Mouse (Mus musculus) ES-Bruce4 (cell line): ENCODE data around the gene Atp6v0a2. TPM values are rescaled to one million over a fixed set of nuclear protein-coding genes. Genes with fewer than 3 reads are reported as not detected.

Experiments
- H3K27ac ChIP-seq: 2 replicates; pipeline ENCODE4 v1.5.1; 2012; ENCODE audit warnings: low read length, inconsistent platforms; ENCODE audit not compliant: insufficient read depth
- H3K27me3 ChIP-seq: 2 replicates; pipeline ENCODE4 v1.6.1; 2012; ENCODE audit warnings: mild to moderate bottlenecking, low read length, inconsistent platforms; ENCODE audit not compliant: control insufficient read depth, poor library complexity, insufficient read depth, severe bottlenecking
- H3K36me3 ChIP-seq: 2 replicates; pipeline ENCODE4 v1.6.1; 2012; ENCODE audit warnings: inconsistent platforms, mild to moderate bottlenecking, low read length, moderate library complexity; ENCODE audit not compliant: control insufficient read depth, poor library complexity, insufficient read depth, severe bottlenecking
- H3K4me1 ChIP-seq: one replicate; pipeline ENCODE4 v1.8.1; 2011; ENCODE audit warnings: low read length; ENCODE audit not compliant: control insufficient read depth, insufficient read depth
- H3K4me3 ChIP-seq: 2 replicates; pipeline ENCODE4 v1.5.1; 2011; ENCODE audit warnings: low read depth, mild to moderate bottlenecking, low read length
- H3K9ac ChIP-seq: 2 replicates; pipeline ENCODE4 v1.6.1; 2012; ENCODE audit warnings: low read depth, mild to moderate bottlenecking, inconsistent platforms; ENCODE audit not compliant: poor library complexity, severe bottlenecking
- H3K9me3 ChIP-seq: replicated peaks from 2 replicates; pipeline ENCODE4 v1.6.1; 2012; ENCODE audit warnings: mild to moderate bottlenecking, low read length, inconsistent platforms; ENCODE audit not compliant: control insufficient read depth, poor library complexity, insufficient read depth, severe bottlenecking
- CTCF ChIP-seq: IDR thresholded peaks from one replicate; pipeline ENCODE4 v1.8.1; 2011; ENCODE audit warnings: low read depth, low read length
- EP300 ChIP-seq: IDR thresholded peaks from 2 replicates; pipeline ENCODE4 v1.6.1; 2011; ENCODE audit warnings: low read depth, low read length; ENCODE audit not compliant: insufficient read depth
- POLR2A ChIP-seq: IDR thresholded peaks from one replicate; pipeline ENCODE4 v1.8.1; 2011; ENCODE audit warnings: low read length; ENCODE audit not compliant: insufficient read depth
- polyA plus RNA-seq: library from polyadenylated mRNA; stranded (reverse); fragments of >200 nt; gene quantifications from 2 replicates; pipeline ENCODE4 v1.2.4, GENCODE M21; 2011; ENCODE audit warnings: low read depth; ENCODE audit not compliant: missing spikeins, insufficient read depth, insufficient read length

Gene Atp6v0a2
- polyA plus RNA-seq, 1 experiment = 16.8 TPM

DNA sequence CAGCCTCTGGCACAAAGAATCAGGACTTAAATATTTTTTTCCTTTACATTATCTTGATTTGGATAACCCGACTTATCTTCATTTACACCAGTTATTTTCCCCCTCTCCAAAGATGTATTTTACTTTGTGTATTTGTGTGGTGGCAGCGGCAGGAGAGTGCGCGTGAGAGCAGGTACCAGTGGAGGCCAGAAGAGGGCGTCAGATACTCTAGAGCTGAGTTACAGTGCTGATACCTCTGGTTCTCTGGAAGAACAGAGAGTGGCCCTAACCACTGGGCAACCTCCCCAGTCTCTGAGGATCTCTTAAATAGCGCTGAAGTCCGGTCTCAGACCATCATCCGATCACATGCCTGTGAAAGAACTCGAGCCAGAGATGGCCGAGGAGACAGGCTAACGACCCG lies 105.6 kb downstream of the Atp6v0a2 start:
- Histone ChIP-seq H3K9me3 (no peaks in the 10 kb centered on the region), H3K4me1 (no peaks in the 10 kb centered on the region), H3K36me3 (no peaks in the 10 kb centered on the region), H3K27me3 (no peaks in the 10 kb centered on the region), H3K9ac (no peak overlapping the region), H3K27ac (no peak overlapping the region), H3K4me3 (no peak overlapping the region)
- peak; percentile 50 for TF ChIP-seq CTCF
- TF ChIP-seq EP300 = no peak

- Histone ChIP-seq H3K27ac (no peak overlapping the region), H3K36me3 (no peaks in the 10 kb centered on the region), H3K27me3 (no peaks in the 10 kb centered on the region), H3K4me3 (no peak overlapping the region), H3K9ac (no peak overlapping the region), H3K9me3 (no peaks in the 10 kb centered on the region), H3K4me1 (no peaks in the 10 kb centered on the region)
- TF ChIP-seq CTCF = peak; percentile 52
- no peak for TF ChIP-seq POLR2A
- TF ChIP-seq EP300 = no peak
Measured at GRCm38 (mm10) chr5:124741898-124742599, 113.7 kb downstream of the Atp6v0a2 start.

- no peak overlapping the region for H3K27ac ChIP-seq
- H3K27me3 ChIP-seq = no peaks in the 10 kb centered on the region
- H3K9me3 ChIP-seq = no peaks in the 10 kb centered on the region
- no peak overlapping the region for H3K9ac ChIP-seq
- no peaks in the 10 kb centered on the region for H3K4me1 ChIP-seq
- TF ChIP-seq POLR2A (no peak), CTCF (no peak), EP300 (no peak)
- H3K4me3 ChIP-seq = no peak overlapping the region
- H3K36me3 ChIP-seq = no peaks in the 10 kb centered on the region
Measured at GRCm38 (mm10) chr5:124743841-124744240, 115.5 kb downstream of the Atp6v0a2 start.

- Histone ChIP-seq H3K4me1 (no peaks in the 10 kb centered on the region), H3K27ac (no peak overlapping the region), H3K9ac (no peak overlapping the region)
Measured at GRCm38 (mm10) chr5:124746220-124746619, 117.8 kb downstream of the Atp6v0a2 start.

DNA sequence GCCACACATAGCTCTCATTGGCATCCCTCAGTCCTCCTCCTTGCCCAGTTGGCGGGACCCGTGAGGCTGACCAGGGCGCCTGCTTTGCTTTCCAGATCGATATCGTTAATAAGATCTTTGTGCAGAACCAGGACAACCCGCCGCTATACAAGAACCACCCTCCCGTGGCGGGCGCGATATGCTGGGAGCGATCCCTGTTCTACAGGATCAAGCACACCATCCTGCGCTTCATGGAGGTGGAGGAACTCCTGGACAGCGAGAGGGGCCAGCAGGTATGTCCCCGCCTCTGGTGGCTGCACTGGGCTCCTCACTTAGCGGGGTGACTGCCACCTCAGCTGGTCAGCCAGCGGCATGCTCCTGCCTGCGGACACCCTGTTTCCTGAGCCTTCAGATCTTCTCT lies 119.9 kb downstream of the Atp6v0a2 start:
- H3K9me3 ChIP-seq = no peaks in the 10 kb centered on the region

More at GRCm38 (mm10) chr5:124746220-124746619, 117.8 kb downstream of the Atp6v0a2 start:
- Histone ChIP-seq H3K9me3 (no peaks in the 10 kb centered on the region), H3K36me3 (no peaks in the 10 kb centered on the region), H3K4me3 (no peak overlapping the region), H3K27me3 (no peaks in the 10 kb centered on the region)
- no peak for TF ChIP-seq POLR2A
- TF ChIP-seq CTCF = no peak
- no peak for TF ChIP-seq EP300

GRCm38 (mm10) chr5:124751656-124752055 lies 123.3 kb downstream of the Atp6v0a2 start:
- Histone ChIP-seq H3K36me3 (no peaks in the 10 kb centered on the region), H3K9me3 (no peaks in the 10 kb centered on the region), H3K27ac (no peak overlapping the region), H3K4me1 (no peaks in the 10 kb centered on the region), H3K27me3 (no peaks in the 10 kb centered on the region), H3K9ac (no peak overlapping the region), H3K4me3 (no peak overlapping the region)
- TF ChIP-seq EP300 = no peak
- no peak for TF ChIP-seq CTCF
- TF ChIP-seq POLR2A = no peak

More for the DNA sequence above, 119.9 kb downstream of the Atp6v0a2 start:
- H3K4me3 ChIP-seq = peak overlapping the region; percentile 18
- H3K9ac ChIP-seq = no peak overlapping the region
- H3K27me3 ChIP-seq = no peaks in the 10 kb centered on the region
- no peaks in the 10 kb centered on the region for H3K4me1 ChIP-seq
- no peak for TF ChIP-seq CTCF
- TF ChIP-seq EP300 = no peak
- H3K36me3 ChIP-seq = no peaks in the 10 kb centered on the region
- no peak overlapping the region for H3K27ac ChIP-seq
